Mouse (Mus musculus) large intestine, adult 2 months (tissue): ENCODE data around the gene Mamdc4. TPM values are rescaled to one million over a fixed set of nuclear protein-coding genes. Genes with fewer than 3 reads are reported as not detected.

Source experiments
- DNase-seq: peaks from one replicate; pipeline ENCODE4 v3.0.0-alpha.2; 2012; ENCODE audit warnings: low read depth, low spot score
- WGBS: fragments of 180-500 bp; shearing (Covaris S2); methylation state at CpG from one replicate; pipeline ENCODE4 v1.1.7; 2018; 5-methylcytosine and 5-hydroxymethylcytosine counted together
- polyA plus RNA-seq: library from polyadenylated mRNA; depleted of rRNA; stranded (reverse); fragments of >200 nt; gene quantifications from 2 replicates; pipeline ENCODE4 v1.2.3, GENCODE M21; 2012

Gene Mamdc4
- polyA plus RNA-seq, 1 experiment = 0.97 TPM

DNA sequence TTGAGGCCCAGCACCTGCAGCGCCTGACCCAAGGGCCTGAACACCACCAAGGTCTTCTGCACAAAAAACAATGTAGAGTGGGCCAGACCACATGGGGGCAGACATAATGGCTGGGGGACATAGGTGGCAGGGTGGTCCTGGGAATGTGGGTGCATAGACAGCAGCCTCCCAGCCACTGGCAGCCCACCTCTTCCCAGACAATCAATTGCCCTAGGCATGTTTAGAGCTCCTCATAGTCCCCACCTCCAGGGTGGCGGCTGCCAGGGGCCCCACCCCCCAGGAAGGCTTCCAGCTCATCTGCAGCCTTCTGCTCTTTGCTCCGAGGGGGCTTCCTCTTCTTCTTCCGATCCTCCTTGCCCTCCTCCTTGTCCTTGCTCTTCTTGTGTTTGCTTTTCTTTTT, 8.9 kb upstream of the Mamdc4 start:
- WGBS = 61% methylated on average over 4 of the region's 4 CpGs
- DNase-seq = no peak

DNA sequence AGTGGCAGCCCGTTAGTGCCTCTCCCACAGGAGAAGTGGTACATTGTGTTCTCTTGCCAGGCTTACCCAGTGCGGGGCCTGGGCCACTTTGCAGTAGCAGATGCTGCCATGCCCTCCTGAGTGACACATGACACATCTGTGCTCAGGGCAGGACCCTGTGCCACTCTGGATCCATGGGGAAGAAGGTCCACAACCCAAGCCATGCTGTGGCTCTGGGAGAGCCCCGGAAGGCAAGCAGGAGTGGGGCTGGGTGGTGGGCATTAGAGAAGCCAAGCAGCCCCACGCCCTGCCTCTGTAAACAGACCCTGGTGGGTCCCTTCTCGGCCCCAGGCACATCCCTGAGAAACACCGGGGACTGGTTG, 8.5 kb upstream of the Mamdc4 start:
- DNase-seq = no peak
- 72% methylated on average over 6 of the region's 6 CpGs for WGBS

DNA sequence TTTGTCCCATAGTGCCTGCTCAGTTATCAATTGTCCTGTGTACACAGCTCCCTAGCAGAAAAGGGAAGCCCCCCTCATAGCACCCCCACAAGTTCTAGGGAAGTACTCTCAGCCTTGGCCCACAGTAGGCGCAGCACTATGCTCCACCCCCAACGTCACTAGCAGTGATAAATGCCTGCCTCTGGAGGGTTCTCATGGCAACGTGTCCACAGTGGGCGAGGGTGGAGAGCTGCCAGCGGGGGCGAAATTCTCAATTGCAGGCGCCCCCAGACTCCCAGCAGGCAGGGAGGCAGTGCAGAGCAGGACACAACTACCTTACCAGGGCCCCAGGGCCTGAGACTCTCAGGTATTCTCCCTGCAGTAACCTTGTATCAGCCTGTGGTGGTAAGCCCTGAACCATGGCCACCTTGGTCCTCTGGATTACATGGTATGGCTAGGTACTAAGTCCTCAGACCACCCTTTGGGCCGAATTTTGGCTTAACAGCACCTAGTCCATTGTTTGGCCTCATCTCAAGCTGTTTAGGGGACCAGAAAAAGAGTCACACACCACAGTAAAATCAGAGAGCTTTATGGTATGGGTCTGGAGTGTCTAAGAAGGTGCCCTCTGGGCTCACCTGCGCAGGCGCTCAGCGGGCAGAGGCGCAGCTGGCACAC, 7.9 kb upstream of the Mamdc4 start:
- DNase-seq = no peak
- 58% methylated on average over 12 of the region's 12 CpGs for WGBS

DNA sequence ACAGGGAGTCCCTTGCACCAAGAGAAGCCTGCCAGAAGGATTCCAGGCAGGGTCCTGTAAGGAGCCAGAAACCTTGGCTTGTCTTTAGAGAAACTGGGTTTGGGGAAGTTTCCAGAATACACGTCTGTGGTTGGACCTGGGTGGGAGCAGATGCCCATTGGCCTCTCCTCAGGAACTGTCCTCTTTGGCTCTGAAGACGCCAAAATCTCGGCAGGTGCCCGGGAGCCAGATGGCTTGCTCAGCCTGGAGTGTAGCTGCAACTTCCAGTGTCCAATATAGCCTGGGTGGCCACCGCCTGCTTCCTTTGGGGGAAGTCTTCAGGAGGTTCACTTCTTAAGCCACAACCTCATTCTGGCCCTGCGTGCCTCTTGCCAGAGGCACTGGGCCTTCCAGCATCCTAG, 7.3 kb upstream of the Mamdc4 start:
- 17% methylated on average over 6 of the region's 6 CpGs for WGBS
- no peak for DNase-seq

DNA sequence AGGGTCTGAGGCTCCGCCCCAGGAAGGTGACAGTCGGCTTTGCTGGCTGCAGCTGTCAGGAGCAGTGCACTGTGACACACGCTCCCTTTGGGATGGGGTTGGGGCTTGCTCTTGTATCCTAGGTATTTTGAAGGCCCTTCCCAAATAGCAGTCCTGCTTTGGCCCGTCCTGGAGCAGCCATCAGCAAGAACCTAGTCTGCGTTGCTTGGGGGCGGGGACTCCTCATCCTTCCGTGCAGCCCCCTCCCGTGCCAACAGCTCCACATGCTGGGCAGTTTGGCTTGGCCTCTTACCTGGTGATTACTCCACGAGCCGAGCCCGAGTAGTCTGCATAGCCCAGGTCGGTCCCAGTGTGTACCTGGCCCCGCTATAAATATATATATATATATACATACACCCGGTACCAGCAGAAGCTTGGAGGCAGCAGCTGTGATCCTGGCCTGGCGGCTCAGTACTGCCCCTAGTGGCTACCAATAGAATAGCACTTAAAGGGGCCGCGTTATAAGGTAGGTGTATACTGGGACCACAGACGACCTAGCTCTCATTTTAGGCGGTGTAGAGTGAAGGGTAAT, 6.7 kb upstream of the Mamdc4 start, which contains the start of gene Ajm1:
Gene Ajm1, minus strand, starts transcription at position 464 of the 571 bp plus-strand sequence.
- DNase-seq = no peak
- WGBS = 4% methylated on average over 19 of the region's 19 CpGs

DNA sequence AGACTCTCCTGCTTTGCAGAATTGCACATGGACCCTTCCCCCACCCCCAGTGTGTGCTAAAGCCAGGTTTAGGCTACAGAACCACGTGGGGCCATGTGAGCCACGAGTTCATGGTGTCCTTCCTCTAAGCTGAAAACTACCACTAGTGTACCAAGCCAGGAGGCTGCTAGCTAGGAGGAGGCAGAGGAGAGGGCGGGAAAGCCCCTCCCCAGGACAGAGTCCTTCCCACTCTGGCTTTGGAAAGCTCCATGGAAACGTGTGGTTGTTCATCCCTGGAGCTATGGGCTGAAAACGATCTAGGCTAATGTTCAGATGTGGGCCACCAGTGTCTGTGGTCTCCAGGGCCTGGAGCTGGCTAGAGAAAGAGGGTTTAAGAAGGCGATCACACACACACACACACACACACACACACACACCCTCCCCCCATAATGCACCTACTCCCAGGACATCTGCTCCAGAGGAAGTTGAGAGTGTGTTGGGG, 6.0 kb upstream of the Mamdc4 start:
- no peak for DNase-seq
- 22% methylated on average over 6 of the region's 6 CpGs for WGBS

DNA sequence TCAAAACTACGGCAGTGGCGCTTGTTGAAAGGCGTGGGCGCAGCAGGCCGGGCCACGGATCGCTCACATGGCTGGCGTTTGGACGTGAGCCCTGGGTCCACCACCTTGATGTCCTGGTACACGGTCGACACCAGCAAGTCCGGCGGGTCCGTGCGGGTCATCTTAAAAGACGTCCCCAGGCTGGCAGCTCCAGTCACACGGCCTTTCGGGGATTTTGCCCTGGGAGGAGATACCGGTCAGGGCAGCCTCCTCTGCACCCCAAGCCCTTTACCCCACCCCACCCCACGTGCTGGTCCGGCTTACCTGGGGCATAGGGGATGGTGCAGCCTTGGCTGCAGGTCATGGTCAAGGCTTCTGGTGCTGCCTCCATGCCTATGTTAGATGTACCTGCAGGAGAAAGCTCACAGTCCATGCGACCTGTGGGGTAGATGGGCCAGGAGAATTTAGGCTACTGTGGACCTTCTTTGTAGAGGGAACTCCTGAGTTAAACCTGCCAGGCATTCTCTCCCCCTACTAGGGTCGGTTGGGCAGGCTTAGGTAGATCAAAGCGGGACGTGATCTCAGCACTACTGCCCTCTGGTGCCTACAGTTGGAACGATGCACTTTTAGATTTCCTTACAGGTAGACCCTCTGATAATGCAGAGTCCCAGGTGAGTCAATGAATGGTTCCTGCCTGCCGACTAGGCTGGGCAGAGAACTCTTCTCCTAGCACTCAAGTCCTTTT, 5.3 kb upstream of the Mamdc4 start:
- 3% methylated on average over 27 of the region's 27 CpGs for WGBS
- no peak for DNase-seq

DNA sequence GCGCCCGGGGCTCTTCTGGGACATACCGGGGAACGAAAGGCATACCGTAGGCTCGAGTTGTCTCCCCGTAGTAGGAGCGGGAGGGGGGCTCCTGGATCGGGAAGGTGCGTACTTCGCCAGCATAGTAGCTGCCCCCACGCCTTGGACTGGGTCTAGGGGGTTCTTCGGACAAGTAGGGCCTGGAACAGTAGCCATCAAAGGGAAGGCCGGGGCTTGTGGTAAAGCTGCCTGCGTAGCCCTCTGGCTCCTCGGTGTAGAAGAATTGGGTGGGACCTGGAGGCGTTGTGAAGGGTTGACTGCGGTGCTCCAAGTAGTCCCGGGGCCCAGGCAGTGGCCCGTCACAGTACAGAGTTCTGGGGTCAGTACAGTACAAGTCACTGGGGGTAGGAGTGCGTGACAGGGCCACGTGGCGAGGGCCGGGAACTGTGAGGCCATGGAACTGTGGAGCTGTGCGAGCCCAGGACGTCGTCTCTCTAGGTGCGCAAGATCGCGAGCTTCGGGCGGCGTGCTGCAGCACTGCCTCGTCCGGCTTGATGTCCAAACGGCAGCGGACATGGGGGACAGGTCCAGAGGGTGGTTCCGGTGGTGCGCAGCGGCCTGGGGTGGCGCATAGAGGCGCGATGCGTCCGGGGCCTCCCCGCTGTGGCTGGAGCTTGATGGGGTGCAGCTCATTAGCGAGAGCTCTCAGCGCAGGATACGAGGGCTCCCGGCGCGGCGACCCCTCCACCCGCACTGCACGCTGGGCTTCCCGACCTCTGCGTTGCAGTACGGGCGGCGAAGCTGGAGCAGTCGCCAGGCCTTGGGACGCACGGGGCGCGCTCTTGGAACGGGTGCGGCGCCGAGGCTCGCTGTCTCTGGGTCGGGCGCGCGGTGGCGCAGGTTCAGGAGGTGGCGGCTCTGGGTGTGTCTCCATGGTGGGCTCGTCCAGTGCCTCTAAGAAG, 4.4 kb upstream of the Mamdc4 start:
- no peak for DNase-seq
- 11% methylated on average over 77 of the region's 77 CpGs for WGBS

DNA sequence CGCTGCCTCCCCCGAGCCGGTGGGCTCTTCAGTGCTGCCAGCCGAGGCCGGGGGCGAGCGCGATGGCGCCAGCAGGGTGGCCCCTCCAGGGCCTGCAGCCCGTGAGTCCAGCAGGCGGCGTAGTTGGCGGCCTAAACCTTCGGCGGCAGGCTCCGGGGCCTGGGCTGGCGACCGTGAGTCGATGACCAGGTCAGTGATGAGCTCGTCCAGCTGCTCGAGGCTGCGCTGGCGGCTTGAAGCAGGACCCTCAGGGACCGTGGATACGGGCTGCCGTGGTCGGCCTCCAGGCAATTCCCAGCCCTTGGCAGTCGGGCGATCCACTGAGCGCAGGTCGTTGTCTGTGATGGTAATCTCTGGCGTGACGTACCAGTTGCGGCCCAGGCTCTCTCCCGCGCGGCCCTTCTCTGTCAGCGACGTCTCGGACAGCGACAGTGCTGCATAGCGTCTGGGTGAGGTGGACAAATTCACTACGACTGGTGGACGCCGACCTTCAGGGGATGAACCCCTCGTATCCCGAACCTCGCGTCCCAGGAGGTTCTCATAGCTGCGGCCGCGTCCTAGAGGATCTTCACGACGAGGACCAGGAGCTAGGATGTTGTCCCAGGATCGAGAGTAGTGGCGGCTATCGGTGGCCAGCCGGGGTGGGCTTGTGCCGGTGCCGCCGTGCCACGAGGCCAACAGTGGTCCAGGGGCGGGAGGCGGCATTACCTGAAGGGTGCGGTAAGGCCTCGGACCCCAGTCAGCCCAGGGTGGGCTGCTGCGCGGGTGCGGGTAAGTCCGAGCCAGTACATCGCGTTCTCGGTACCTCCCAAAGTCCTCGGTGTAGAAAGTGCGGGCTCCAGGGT, 3.5 kb upstream of the Mamdc4 start:
- DNase-seq = no peak

DNA sequence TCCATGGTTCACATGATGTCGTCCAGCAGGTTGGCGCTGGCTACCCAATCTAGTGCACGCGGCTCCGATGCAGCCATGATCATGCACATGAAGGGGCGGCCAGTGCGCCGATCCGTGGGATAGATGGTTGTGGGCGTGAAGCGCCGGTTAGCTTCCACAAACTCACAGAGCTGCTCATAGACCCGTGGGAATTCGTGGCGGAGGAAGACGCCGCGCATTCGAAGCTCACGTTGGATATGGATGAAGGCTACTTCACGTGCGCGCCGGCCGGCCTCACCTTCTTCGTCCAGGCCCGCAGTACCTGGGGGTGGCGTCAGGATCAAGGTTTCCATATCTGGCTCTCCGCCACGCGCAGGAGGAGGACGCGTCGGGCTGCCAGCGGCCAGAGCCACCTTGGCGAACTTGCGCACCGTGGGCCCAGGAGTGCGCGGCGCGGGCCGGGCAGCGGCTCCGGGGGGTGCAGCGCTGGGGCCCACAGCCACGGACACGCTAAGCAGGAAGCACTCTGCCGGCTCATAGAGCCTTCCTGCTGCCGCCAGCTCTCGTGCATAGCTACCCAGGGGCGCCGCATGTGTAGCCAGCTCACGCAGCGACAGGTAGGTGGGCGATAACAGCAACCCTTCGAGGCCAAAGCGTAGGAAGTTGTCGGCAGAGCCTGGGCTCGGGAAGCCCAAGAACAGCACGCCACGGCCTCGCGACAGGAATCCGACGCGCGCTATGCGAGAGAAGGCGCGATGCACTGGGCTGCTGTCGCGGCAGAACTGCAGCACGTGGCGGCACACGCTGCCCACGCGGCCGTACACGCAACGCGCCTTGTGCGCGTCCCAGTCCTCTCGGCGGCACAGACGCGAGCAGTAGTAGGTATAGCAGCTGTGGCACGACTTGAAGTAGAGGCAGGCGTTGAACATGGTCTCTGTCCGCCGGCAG, 2.6 kb upstream of the Mamdc4 start:
- DNase-seq = no peak
- 27% methylated on average over 92 of the region's 92 CpGs for WGBS

More for the DNA sequence above, 3.5 kb upstream of the Mamdc4 start:
- 16% methylated on average over 75 of the region's 75 CpGs for WGBS

DNA sequence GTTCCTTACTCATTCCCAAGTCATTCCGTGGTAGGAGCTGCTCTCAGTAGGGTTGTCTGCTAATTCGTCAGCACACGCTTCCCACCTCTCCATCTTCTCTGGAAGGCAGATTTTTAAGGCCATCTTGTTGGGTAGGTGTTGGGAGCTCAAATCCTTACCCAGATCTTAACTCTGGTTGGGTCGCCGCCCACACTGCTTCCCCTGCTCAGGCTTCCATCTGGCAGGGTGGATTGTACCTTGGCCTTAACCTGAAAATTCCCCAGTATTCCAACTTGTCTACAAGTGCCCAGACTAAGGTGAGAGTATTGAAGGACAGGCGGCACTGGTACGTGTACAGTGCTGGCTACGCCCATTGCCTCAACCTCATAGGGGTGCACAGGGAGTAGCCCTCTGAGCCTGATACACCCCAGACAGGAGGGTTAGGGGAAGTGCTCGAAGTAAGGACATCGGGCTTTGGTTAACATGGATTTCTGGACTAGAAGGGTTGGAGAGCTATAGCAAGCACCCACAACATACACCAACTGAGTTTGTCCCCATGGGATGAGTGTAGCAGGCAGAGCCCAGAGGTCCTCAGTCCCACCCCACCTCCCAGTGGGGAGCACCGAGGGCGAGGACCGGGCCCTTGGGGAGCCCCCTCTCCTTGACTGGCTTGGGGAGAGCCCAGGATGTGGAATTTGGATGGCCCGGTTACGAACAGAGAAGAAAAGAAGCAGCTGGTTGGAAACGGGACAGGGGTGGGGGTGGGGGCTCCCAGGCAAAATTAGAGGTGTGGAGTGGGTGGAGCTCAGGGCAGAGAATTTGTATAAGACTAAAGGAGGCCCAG, 1.6 kb upstream of the Mamdc4 start:
- DNase-seq = no peak
- WGBS = 87% methylated on average over 16 of the region's 16 CpGs

DNA sequence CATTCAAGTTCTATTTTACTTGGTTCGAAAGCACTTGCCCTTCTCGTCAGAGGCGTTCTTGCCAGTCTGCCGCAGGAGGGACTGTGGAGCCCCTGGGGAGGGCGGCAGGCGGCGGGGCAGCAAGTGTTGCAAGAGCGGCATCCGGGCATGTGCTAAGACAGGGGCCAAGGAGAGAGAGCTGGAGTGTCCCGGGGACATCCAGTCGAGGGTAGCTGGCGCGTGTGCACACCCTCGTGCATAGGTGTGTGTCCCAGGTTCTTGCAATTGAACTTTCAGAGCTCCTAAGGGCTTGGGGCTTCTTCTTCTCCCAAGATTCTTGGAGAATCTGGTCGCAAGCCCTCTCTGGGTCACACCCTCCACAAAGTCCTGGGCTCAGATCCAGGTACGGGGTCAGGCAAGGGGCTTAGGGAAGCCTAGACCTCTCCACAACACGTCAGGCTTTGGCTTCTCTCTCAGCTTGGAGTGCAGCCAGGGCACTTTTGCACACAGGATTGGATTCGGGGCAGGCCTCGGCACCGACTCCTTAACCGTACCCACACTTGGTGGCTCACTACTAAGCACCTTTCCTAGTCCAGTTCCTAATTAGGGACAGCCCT, 885 bp upstream of the Mamdc4 start:
- WGBS = 12% methylated on average over 21 of the region's 21 CpGs
- no peak for DNase-seq

DNA sequence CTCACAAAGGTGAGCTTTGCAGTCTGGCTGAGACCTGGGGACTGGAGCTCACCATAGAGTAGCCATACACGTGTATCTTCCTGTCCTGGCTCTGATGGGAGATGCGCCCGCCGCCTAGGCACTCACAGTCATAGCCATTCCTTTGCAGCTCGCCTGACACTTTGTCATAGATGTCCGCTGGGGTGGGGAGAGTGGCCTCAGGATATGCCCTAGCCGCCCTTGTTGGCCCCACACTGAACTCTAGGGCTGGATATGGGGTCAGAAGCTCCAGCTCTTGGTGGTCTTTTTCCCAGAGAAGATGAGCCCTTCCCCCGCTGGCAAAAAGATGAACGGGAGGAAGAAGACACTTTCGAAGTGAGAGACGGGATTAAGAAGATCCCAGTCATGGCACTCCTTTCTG, 509 bp downstream of the Mamdc4 start:
- DNase-seq = no peak
- WGBS = 8% methylated on average over 11 of the region's 11 CpGs

DNA sequence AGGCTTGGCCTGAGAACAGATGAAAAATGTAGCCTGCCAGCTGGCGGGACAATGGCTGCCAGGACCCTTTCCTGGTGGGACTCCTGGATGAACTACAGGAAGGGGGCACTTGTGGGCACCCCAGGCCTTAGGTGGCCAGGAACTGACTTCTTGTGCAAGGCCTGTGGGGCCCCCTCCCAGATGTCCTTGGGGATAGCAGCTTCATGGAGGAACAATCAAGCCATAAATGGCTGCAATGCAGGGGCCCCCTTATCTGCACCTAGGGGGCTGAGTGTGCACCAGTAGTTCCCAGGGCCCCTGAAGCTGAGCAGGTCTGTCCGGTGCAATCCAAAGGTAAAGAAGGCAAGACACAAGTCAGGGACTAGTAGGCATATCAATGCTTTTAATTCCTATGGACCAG, 1.6 kb downstream of the Mamdc4 start:
- DNase-seq = no peak
- 88% methylated on average over 2 of the region's 2 CpGs for WGBS

DNA sequence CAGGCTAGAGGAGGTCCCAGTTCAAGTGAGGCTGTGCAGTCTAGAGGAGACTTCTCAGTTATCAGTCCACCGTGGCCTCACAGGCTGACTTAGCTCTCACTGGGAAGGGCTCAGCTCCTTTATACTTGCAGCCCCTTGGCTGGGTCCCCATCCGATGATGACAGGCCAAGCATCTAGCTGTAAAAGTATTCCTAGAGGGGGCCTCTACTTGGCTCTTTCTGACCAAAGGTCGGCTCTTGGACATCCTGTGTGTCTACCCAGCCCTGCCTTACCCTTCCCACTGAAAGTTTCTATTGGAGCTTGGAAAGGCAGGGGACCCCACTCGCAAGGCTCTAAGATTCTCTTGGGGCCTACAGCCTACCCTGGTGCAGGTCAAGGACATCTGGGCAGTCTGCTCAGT, 3.4 kb downstream of the Mamdc4 start:
- no peak for DNase-seq
- WGBS = 77% methylated on average over 4 of the region's 4 CpGs

DNA sequence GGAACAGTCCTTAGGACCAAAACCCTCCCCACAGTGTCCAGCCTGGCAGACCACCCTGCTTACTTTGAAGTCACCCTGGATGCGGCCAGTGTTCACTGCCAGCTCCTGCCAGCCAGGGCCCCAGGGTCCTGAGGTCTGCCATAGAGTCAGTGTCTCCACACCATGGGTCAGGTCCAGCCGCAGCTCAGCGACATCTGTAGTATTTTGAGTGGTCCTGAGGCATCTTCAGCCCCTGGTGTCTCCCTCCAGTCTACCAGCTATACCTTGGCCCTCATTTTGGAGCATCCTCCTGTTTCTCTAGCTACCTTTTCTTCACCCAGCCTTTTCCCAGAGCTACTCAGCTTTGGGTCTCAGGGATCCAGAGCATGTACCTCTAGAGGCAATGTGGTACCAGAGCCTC, 5.3 kb downstream of the Mamdc4 start:
- DNase-seq = no peak
- 92% methylated on average over 3 of the region's 3 CpGs for WGBS

DNA sequence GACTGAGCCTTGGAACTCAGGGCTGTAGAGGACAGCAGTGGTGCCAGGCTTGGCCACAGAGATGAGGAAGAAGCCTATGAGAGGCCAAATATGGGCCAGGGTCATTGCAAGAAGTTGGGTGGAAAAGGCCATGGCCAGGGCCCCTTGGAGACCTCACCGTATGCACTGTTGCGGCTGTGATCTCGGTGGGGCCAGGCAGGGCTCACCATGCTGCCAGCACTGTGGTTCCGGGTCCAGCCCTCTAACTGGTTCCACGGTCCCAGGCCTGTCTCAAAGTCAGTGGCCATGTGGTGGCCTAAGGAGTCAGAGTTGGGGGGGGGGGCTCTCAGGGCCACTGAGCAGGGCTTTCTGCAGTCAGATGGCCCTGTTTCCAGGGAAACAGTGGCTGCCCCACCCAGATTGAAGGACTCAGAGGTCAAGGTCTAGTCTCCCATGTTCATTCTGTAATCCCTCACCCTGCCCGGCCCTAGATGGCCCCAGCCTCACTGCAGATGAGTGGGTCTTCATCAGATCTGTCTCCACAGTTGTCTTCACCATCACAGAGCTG, 6.1 kb downstream of the Mamdc4 start:
- no peak for DNase-seq
- WGBS = 53% methylated on average over 6 of the region's 6 CpGs
